Mouse (Mus musculus): ENCODE data around the gene Thoc7. TPM values are rescaled to one million over a fixed set of nuclear protein-coding genes. Genes with fewer than 3 reads are reported as not detected.
"Not testable (repeated sequence)": the region's sequence is repeated elsewhere in the genome, so short reads cannot be mapped to it uniquely, and the experiment has no call there.

The Thoc7 gene
- polyA plus RNA-seq, 1 experiment from 2014 or later, result 205 TPM

DNA sequence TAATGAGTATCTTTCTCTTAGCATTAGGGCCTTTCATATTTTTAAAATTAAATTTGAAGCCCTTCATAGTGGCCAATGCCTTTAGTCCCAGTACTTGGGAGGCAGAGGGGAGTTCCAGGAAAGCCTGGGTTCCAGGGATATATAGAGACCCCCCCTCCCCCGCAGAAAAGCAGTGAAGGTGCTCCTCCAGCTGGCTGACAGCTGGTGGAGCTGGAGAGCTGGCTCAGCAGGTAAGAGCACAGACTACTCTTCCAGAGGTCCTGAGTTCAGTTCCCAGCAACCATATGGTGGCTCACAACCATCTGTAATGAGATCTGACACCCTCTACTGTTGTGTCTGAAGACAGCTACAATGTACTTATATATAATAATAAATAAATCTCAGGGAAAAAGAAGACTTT is 6.0 kb upstream of the Thoc7 start:
- Histone ChIP-seq H3K4me2 (no peak overlapping the region), H3K27me3 (no peaks in the 10 kb centered on the region), H3K36me3 (no peaks in the 10 kb centered on the region), H3K9me3 (no peaks in the 10 kb centered on the region), H3K4me3 (no peak overlapping the region), H3K9ac (no peak overlapping the region), H3K4me1 (replicated peaks) (0 out of 2 replicates have a peak, but pooled peaks cover 6% of the 10 kb centered on the region), H3K27ac (replicated peaks) (no peak overlapping the region)
- no peak for ATAC-seq (ENCODE audit: low read depth)
- WGBS, result 40% methylated on average over 1 of the region's 1 CpGs

GRCm38 (mm10) chr14:13963527-13963926 is 1.9 kb upstream of the Thoc7 start:
- Histone ChIP-seq H3K4me3 (no peak overlapping the region), H3K27me3 (no peaks in the 10 kb centered on the region), H3K36me3 (no peaks in the 10 kb centered on the region), H3K9me3 (no peaks in the 10 kb centered on the region), H3K4me1 (replicated peaks) (peaks cover 21% of the 10 kb centered on the region), H3K27ac (replicated peaks) (no peak overlapping the region), H3K4me2 (no peak overlapping the region), H3K9ac (no peak overlapping the region)
- WGBS, result 79% methylated on average over 1 of the region's 1 CpGs
- ATAC-seq (ENCODE audit: low read depth), result no peak

GRCm38 (mm10) chr14:13962476-13962875 is 824 bp upstream of the Thoc7 start:
- WGBS, result 92% methylated on average over 6 of the region's 6 CpGs
- Histone ChIP-seq H3K36me3 (no peaks in the 10 kb centered on the region), H3K4me1 (replicated peaks) (peaks cover 29% of the 10 kb centered on the region), H3K27me3 (no peaks in the 10 kb centered on the region), H3K9ac (no peak overlapping the region), H3K9me3 (no peaks in the 10 kb centered on the region), H3K27ac (replicated peaks) (no peak overlapping the region), H3K4me3 (no peak overlapping the region), H3K4me2 (no peak overlapping the region)
- no peak for ATAC-seq (ENCODE audit: low read depth)

GRCm38 (mm10) chr14:13960482-13961325 is 948 bp downstream of the Thoc7 start:
- peaks cover 5% of the 10 kb centered on the region for H3K36me3 ChIP-seq
- peak overlapping the region; percentile 73 for H3K4me3 ChIP-seq
- H3K27ac ChIP-seq (replicated peaks), result peak overlapping the region; percentile 90
- H3K4me1 ChIP-seq (replicated peaks), result peaks cover 29% of the 10 kb centered on the region
- WGBS, result under 1% methylated on average over 73 of the region's 75 CpGs
- H3K9me3 ChIP-seq, result no peaks in the 10 kb centered on the region
- peak overlapping the region; percentile 91 for H3K9ac ChIP-seq
- ATAC-seq (ENCODE audit: low read depth), result peak; percentile 92
- no peaks in the 10 kb centered on the region for H3K27me3 ChIP-seq
- H3K4me2 ChIP-seq, result peak overlapping the region; percentile 71

DNA sequence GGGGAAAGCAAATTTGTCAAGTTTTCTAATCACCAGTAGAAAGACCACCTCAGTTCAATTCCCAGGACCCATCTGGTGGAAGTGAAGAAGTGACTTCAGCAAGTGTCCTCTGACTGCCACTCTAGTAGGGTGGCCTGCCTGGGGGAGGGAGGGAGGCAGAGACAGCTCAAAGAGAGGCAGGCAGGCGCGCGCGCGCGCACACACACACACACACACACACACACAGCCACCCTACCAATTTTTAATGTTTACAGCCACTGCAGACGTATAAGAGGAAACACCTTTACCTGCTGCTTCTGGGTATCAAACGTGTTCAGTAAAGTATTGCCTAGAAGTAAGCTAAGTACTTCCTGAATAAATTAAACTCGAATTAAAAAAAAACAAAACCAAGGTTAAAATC is 1.6 kb downstream of the Thoc7 start:
- WGBS, result under 1% methylated on average over 9 of the region's 9 CpGs
- peak; percentile 57 for ATAC-seq (ENCODE audit: low read depth)
- peaks cover 12% of the 10 kb centered on the region for H3K36me3 ChIP-seq

DNA sequence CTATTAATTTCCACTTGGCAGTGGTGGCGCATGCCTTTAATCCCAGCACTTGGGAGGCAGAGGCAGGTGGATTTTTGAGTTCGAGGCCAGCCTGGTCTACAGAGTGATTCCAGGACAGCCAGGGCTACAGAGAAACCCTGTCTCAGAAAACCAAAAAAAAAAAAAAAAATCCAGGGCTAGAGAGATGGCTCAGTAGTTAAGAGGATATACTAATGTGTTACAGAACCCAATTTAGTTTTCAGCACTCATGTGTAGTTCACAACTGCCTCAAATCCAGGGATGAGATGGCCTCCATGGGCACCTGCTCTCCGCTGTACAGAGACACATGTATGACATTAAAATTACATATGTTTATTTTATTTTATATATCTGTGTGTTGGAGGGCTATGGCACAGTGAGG is 9.5 kb downstream of the Thoc7 start:
- not testable (repeated sequence) for H3K27me3 ChIP-seq; H3K4me2 ChIP-seq; H3K9ac ChIP-seq; H3K4me3 ChIP-seq; ATAC-seq (ENCODE audit: low read depth); H3K9me3 ChIP-seq; H3K4me1 ChIP-seq (replicated peaks); H3K27ac ChIP-seq (replicated peaks)
- WGBS, result 93% methylated on average over 3 of the region's 3 CpGs
- H3K36me3 ChIP-seq, result peaks cover 69% of the 10 kb centered on the region

More for the DNA sequence above, 1.6 kb downstream of the Thoc7 start:
- Histone ChIP-seq H3K9me3 (no peaks in the 10 kb centered on the region), H3K4me1 (replicated peaks) (peaks cover 29% of the 10 kb centered on the region), H3K27me3 (no peaks in the 10 kb centered on the region), H3K27ac (replicated peaks) (peak overlapping the region; percentile 90), H3K9ac (peak overlapping the region; percentile 91), H3K4me3 (peak overlapping the region; percentile 73), H3K4me2 (peak overlapping the region; percentile 71)

GRCm38 (mm10) chr14:13950401-13950800 is 11.3 kb downstream of the Thoc7 start:
- no peaks in the 10 kb centered on the region for H3K27me3 ChIP-seq
- no peak overlapping the region for H3K4me3 ChIP-seq
- H3K9me3 ChIP-seq, result no peaks in the 10 kb centered on the region
- peaks cover 69% of the 10 kb centered on the region for H3K36me3 ChIP-seq
- no peak overlapping the region for H3K4me2 ChIP-seq
- no peak for ATAC-seq (ENCODE audit: low read depth)
- no peak overlapping the region for H3K27ac ChIP-seq (replicated peaks)
- no peaks in the 10 kb centered on the region for H3K4me1 ChIP-seq (replicated peaks)
- H3K9ac ChIP-seq, result no peak overlapping the region

DNA sequence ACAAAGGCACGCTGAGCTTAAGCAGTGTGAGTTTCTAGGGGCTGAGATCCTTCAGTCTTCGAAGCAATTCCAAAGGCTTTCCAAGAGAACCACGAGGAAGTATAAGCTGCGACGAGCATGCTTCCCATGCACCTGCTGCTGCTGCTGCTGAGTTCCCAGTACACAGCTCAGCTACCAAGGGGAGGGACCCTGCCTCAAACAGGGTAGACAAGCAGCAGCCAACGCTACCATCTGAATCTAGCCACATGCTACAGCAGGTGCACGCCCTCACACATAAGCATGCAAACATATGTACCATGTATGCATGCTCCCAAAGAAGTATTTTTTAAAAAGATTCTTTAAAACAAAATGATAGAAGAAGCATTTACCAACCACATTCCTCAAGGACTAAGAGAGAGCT is 13.3 kb downstream of the Thoc7 start:
- ATAC-seq (ENCODE audit: low read depth), result no peak
- 0 out of 2 replicates have a peak overlapping the region, but pooled peaks have one; percentile 34 for H3K27ac ChIP-seq (replicated peaks)
- H3K4me1 ChIP-seq (replicated peaks), result no peaks in the 10 kb centered on the region
- H3K9me3 ChIP-seq, result no peaks in the 10 kb centered on the region
- no peak overlapping the region for H3K4me3 ChIP-seq
- 97% methylated on average over 7 of the region's 7 CpGs for WGBS
- no peak overlapping the region for H3K9ac ChIP-seq
- H3K4me2 ChIP-seq, result no peak overlapping the region
- H3K27me3 ChIP-seq, result no peaks in the 10 kb centered on the region
- H3K36me3 ChIP-seq, result peaks cover 61% of the 10 kb centered on the region

- ATAC-seq (ENCODE audit: low read depth), result no peak
- Histone ChIP-seq H3K9ac (no peak overlapping the region), H3K27me3 (no peaks in the 10 kb centered on the region), H3K36me3 (peaks cover 33% of the 10 kb centered on the region), H3K27ac (replicated peaks) (no peak overlapping the region), H3K4me2 (no peak overlapping the region), H3K4me3 (no peak overlapping the region), H3K4me1 (replicated peaks) (no peaks in the 10 kb centered on the region), H3K9me3 (no peaks in the 10 kb centered on the region)
- WGBS, result 93% methylated on average over 4 of the region's 4 CpGs
Measured at GRCm38 (mm10) chr14:13944686-13945085, 17.0 kb downstream of the Thoc7 start.

DNA sequence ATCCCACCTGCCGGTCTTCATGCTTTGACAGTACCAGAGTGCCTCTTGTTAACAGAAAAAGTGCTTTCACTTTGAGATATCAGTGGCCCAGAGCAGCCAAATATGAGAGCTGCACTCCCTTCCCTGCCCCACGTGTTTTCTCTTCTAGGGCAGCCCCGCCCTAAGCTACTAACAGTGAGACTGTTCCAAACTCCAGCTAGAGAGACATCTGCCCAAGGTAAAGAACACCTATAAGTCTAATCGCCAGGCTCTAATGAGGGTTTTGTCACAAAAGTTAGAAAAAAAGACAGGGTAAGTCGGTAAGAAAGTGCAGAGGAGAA is 27.6 kb downstream of the Thoc7 start:
- peaks cover 7% of the 10 kb centered on the region; the same call in 1 of the 2 replicates for H3K4me1 ChIP-seq (replicated peaks)
- H3K27me3 ChIP-seq, result no peaks in the 10 kb centered on the region
- H3K27ac ChIP-seq (replicated peaks), result no peak overlapping the region
- H3K4me3 ChIP-seq, result no peak overlapping the region
- no peak for ATAC-seq (ENCODE audit: low read depth)
- WGBS, result 53% methylated on average over 5 of the region's 5 CpGs
- H3K9ac ChIP-seq, result no peak overlapping the region
- H3K4me2 ChIP-seq, result peak overlapping the region; percentile 56
- peaks cover 9% of the 10 kb centered on the region; the same call in 1 of the 2 replicates for H3K9me3 ChIP-seq
- H3K36me3 ChIP-seq, result no peaks in the 10 kb centered on the region

GRCm38 (mm10) chr14:13933290-13934051 is 28.2 kb downstream of the Thoc7 start:
- Histone ChIP-seq H3K9me3 (peaks cover 9% of the 10 kb centered on the region; the same call in 1 of the 2 replicates), H3K4me3 (peak overlapping the region; percentile 26), H3K4me1 (replicated peaks) (peaks cover 7% of the 10 kb centered on the region; the same call in 1 of the 2 replicates), H3K4me2 (peak overlapping the region; percentile 56), H3K9ac (peak overlapping the region; percentile 57; the same call in 1 of the 2 replicates), H3K27me3 (no peaks in the 10 kb centered on the region), H3K36me3 (no peaks in the 10 kb centered on the region), H3K27ac (replicated peaks) (no peak overlapping the region)
- whole genome bisulfite sequencing, result 40% methylated on average over 30 of the region's 31 CpGs
- ATAC-seq (ENCODE audit: low read depth), result peak; percentile 75

DNA sequence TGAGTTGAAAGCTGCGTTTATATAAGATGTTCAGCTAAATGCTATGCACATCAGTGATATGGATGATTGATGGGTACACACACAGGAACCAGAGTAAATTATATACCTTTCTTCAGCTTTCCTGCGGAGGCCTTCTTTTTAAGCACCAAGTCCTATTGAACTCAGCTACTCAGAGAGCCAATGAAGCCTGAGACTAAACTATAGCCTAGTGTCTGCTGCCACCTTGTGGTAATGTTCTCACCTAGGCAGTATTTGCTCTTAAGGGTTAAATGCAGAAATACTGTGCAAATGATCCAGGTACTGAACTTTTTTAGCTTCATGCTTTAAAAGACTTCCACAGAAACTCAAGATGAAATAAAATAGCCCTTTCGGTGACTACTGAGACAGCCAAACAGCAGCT is 44.0 kb downstream of the Thoc7 start:
- no peaks in the 10 kb centered on the region for H3K27me3 ChIP-seq
- H3K9me3 ChIP-seq, result no peaks in the 10 kb centered on the region
- no peak overlapping the region for H3K4me2 ChIP-seq
- no peak overlapping the region for H3K27ac ChIP-seq (replicated peaks)
- H3K4me1 ChIP-seq (replicated peaks), result no peaks in the 10 kb centered on the region
- WGBS, result 34% methylated on average over 3 of the region's 3 CpGs
- H3K36me3 ChIP-seq, result no peaks in the 10 kb centered on the region
- peak; percentile 67 for ATAC-seq (ENCODE audit: low read depth)
- no peak overlapping the region for H3K9ac ChIP-seq
- H3K4me3 ChIP-seq, result no peak overlapping the region
